Mouse (Mus musculus): Measurements from ENCODE around the gene Dlg1. TPM values are rescaled to one million over a fixed set of nuclear protein-coding genes. Genes with fewer than 3 reads are reported as not detected.
"Not testable (repeated sequence)": the region's sequence is repeated elsewhere in the genome, so short reads cannot be mapped to it uniquely, and the experiment has no call there.

Gene Dlg1
- total RNA-seq, 1 experiment from 2014 or later, result 96.5 TPM

DNA sequence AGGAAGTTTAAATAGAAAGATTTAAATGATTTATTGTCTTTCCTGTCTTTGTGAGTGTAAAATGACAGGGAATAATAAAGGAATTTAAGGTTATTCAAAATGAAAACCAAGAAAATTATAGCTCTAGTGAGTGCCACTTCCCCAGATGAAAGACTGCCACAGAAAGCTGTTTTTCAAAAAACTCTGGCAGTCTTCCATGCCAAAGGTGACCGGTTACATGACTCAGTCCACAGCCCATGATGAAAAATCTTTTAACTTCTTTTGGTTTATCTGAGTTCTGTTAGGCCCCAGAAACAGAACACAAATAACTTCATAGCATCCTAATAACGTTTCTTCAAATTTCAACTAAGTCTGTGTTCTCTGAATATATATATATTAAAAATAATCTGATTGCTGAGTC, 7.7 kb upstream of the Dlg1 start:
- DNase-seq, result peak; percentile 59

DNA sequence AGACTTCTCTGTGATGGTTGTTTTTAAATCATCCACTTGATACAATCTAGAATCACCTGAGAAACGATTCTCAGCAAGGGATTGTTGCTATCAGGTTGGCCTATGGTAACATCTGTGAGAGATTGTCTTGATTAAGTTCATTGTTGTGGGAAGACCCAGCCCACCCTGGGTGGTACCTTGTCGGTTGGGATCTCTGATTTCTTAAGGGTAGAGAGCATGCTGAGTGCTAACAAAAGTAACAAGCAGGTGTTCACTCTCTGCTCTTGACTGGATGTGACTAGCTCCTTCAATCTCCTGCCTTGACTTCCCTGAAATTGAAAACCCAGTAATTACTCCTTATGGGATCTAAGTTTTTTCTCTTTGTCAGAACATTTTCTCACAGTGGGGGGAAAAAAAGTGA, 5.7 kb upstream of the Dlg1 start:
- DNase-seq, result no peak

DNA sequence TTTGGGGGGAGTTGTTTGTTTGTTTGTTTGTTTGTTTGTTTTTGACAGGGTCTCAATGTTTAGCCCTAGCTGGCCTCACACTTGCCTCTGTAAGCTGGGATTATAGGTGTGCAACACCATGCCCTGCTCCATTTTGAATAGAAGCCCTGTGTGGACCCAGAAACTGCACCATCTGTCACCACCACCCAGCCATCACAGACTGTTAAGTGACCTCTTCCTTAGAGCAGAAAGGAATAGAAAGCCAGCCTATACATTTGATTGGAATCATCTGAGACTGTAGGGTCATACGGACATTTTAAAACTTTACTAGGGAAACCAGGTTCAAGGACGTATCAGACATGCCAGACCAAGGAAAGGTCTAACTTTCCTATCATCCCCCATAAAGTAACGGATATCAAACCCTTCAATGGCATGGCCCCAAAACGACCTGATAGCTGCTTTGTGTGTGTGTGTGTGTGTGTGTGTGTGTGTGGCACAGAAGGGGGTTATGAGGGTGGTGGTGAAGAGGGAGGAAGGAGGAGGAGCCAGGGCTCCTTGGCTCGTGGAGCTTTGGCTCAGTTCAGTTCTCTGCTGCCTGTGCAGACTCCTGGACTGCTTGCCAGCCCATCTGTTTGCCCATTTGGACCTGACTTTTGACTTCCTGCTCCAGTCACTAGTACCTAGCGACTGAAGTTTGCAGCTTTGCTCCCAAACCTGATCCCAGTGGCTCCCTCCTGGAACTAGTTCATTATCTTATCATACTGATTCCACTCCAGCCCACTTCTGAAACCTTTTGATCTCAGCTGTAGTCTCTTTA, 4.5 kb upstream of the Dlg1 start:
- DNase-seq, result no peak

DNA sequence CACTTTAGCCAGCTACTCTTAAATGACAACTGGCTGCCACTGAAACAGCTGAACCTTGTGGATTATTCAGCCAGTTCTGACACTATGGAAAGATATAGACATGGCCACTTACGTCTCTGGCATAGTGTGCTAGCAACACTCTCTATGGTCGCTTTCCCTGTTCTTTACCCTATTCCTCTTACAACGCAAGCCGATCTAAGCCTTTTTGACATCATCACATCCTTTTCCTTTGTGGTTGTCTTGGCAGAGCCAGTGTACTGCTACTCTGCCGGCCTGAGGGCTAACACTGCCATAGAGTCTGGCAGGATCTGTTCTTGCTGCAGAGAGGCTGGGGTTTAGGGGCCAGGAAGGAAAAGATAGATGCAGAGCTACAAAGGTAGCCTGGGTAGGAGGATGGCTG, 3.8 kb upstream of the Dlg1 start:
- no peak for DNase-seq

DNA sequence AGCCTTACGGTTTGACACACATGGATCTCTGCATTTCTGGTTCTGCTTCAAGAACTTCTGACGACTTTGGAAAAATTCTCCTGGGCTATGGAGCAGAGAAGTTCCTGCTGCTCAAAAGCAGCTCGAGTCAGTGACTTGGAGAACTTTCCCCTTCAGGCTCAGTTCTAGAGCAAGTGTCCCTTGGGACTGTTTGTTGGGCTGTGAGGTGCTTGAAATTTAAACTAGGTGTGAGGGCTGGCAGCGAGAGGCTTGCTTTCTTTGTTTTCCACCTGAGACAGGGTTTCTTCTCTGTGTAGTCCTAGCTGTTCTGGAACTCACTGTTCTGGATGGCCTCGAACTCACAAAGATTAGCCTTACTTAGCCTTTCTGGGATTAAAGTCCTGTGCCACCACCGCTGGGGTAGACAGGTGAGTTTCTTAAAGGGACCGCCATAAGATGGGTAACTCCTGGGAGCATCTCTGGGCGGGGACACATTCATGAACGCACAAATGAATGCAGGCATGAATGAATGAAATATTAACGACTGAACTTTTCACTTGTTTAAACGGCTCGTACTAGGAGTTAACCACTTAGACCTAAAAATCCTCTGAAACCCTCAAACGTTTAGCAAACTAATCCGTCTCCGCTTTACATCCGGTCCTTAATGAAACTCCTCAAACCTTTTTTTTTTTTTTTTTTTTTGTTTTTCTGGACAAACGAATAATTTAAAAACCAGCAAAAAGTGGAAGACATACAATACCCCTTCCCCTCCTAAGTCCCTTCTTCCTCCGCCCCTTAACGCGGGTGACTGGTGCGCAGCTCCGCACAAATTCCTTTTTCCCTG, 476 bp upstream of the Dlg1 start:
- no peak for DNase-seq

DNA sequence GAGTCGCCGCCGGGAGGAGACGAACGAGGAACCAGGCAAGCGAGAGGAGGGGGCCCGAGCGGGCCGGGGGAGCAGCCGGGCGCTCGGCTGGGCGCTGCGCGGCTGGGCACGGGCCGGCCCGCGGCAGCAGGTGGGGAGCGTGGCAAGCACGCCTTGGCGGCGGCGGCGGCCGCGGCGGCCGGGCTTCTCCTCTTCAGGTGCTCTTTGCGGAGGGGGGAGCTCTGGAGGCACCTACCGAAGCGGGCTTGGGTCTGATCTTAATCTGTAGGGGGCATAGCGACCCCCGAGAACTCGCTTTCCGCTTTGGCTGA, 999 bp downstream of the Dlg1 start:
- DNase-seq, result no peak

DNA sequence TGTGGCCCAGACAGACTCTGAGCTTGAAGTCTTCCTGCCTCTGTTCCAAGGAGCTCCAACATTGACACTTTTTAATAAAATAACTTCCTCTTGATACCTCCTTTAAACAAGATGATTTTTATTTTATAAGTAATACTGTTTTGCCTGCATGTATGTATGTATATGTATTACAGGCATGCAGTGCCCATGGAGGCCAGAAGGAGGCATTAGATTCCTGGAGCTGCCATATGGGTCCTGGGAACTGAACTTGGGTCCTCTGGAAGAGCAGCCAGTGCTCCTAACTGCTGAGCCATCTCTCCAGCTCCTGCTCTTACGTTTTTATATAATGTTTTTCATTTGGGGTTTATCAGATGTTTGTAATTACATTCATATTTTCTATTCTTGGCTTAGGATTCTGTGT, 9.0 kb downstream of the Dlg1 start:
- no peak for DNase-seq

DNA sequence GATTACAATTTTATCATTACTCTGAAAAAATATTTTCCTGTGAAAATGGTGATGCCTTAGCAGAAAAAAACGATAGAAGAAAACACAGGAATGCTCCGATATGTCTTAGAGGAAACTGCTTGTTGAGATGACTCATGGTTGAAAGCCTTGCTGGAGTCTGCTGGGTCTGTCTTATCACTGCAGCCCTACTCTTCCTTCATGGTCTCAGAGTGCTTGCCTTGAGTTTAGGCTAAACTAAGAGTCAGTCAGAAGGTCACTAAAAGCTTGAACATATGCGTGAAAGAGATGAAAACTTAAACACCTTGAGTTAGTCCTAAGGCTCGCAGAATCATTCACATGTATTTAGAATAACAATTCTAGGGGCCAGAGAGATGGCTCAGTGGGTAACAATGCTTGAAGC, 14.2 kb downstream of the Dlg1 start:
- no peak for DNase-seq

DNA sequence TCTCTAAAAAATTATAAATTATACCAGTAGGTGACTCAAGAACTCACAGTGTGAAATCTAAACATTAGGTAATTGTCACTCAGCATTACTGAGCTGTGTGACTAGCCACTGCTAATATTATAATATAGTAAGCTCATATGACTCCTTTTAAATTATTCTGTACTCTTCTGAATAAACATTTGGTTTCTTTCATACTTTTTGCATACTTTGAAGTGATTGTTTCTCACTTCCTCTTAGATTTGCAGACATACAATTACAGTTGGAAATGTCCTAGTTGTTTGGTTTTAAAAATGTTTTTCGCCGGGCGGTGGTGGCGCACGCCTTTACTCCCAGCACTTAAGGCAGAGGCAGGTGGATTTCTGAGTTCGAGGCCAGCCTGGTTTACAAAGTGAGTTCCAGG, 19.0 kb downstream of the Dlg1 start:
- no peak for DNase-seq

DNA sequence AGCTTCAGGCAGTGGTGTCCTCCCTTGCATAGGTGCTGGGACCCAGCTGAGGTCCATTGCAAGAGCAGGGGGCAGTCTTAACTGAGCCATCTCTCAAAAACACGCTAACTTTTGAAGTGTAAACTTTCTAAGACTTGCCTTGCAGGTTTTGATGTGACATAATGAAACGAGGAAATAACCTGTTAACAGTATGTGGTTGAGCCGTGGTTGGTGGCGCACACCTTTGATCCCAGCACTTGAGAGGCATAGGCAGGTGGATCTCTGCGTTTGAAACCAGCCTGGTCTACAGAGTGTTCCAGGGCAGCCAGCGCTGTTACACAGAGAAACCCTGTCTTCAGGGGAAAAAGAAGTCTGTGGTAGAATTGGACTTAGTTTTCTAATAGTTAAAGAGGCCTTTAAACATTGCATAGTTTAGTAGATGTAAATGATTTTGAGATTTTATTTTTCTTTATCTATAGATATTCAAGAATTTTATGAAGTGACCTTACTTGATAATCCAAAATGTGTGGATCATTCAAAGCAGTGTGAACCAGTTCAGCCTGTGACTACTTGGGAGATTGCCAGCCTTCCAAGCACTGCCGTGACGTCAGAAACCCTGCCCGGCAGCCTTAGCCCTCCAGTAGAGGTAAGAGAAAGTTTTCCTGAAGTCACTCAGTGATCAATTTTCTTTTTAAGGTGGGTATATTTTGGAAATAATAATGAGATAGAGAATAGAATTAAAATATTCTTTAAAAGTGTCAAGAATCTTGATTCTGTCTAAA, 20.6 kb downstream of the Dlg1 start:
- DNase-seq, result peak; percentile 44

DNA sequence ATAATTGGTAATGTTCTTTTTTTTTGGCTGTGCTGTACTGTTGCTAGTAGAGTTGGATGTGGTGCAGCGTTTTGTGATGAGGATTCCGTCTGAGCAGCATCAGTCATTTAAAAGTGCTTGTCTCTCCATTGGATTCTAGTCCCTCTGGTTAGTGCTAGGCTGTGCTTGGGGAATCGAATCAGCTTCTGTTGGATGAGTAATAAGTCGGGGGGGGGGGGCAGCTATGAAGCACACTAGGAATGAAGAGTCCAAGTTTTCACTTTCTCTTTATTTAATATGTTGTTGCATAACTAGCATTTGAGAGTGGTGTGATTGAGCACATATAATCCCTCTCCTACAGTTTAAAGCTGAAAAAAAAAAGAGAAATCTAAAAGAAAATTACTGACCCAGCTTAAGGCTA, 21.5 kb downstream of the Dlg1 start:
- DNase-seq, result no peak

DNA sequence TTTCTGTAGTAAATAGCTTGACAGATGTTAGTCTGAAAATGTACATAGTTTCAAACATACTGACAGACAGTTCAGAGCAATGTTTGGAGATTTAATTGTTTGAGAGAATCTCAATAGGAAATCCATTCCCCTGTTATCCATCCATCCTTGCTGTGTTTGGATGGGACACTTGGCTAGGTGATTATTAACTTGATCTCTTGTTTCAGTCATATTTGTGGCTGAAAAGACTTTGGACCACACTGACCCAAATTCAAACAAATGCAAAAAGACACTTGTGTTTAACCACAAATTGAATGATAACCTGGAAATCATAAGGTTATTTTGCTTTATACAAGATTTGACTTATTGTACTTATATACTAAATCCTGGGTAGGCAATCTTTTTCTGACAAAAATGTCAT, 24.5 kb downstream of the Dlg1 start:
- no peak for DNase-seq

DNA sequence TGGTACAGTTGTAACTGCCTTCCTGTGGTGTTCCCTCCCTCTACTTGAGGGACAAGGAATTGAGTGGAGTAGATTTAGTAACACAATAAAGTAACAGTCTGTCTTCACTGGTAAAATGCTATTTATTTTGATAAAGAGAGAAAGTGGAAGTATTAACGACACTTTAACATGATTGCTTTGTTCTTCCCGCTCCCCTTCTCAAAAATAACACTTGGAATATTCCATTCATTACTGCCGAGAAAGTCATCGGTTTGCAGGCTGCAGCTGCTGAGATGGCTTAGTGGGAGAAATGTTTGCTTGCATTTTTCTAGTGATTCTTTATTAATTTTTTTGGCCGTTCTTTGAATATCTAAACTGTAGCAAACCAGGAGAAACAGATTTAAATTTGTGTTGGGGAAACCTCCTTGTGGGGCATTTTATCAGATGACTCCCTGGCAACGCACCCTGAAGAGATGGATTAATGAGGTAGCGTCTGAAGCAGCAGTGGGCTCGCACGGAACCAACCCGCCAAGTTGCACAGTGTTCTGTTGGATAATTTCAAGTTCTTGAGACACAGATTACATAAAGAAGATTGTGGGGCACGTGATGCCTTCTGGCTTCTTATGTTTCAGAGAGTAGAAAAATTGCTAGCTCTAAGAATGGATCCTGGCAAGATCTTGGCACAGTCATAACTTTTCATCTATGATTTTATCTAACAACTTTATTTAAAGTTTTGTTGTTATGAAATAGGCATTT, 32.2 kb downstream of the Dlg1 start:
- no peak for DNase-seq

DNA sequence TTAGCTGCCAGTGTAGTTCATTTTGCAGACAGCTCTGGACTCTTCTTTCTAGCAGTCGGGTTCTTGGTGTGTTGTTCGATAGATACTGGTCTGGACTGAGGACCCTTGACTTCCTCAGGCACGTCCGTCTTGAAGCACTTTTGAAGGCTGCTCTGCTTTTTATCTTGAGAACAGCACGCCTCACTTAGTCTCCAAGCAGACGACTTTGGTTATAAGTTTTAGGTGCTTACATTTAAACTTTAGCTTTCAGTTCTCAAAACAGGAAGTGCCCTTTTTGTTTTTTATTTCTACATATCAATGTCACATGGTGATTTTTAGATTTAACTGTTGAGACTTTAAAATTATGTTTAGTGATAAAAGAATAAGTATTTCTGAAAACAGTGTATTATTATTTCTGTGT, 33.1 kb downstream of the Dlg1 start:
- DNase-seq, result no peak

DNA sequence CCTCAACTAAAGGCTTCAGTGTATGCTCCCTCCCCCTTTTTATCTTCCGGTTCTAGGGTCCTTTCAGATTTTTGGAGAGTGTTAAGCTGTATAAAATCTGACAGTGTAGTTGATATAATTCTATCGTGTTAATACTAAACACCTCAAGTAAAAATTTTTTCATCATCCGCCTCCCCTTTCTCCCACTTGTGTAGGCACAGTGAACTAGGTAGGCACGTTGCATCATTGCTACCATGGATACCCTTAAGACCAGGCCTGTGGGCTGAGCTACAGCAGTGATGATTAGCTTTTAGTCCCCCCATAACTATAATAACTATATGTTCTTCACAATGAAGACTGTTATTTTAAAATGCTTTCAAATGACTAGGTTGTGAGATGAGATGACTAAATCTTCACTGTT, 34.1 kb downstream of the Dlg1 start:
- DNase-seq, result no peak

DNA sequence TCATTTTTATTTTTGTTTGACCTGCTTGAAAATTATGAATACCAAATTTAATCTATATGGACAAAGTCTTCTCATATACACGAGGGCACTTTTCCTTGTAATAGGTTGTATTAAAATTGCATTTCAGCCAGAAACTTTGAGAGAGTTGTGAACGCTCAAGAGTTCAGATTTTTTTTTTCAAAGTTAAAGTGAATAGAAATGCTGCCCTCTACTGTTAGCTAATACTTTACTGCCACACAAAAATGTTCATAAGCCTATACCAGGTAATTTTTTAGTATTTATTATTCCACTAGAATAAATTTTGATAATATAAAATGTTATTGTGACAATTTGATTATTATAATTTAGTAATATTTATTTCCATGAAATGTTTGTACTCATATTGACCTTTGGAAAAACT, 42.0 kb downstream of the Dlg1 start:
- no peak for DNase-seq

DNA sequence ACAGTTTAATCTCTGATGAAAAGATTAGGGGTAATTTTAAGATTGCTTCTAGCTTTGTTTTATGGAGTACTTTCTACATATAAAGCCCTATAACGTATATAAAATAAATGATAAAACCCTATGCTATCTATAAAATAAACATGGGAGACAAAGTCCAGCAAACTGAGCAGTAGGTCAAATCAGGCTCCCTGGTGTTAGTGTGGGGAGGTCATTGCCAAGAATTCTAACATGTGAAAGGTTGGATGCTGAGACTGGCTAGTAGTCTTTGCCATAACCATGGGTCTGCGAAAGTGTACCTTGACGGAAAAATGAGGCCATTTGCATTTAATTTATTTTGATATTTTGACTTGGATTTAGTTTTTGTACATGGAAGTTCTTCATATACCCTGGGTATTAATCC, 42.7 kb downstream of the Dlg1 start:
- no peak for DNase-seq

DNA sequence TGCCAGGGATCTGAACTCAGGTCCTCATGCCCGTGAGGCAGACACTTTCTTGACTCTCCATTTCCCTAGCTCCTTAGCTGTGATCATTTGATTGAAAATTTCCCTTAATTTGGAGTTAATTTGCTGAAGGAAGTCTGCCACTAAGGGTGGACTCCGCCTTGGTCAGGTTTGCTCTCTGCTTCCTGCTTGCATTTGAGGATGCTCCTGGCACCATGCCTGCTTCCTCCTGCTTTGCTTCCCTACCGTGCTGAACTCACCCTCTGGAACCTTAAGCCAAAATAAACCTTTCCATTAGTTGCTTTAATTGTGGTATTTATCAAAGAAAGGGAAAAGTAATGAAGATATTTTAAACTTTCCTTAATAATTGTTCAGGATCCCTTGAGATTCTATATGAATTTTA, 44.1 kb downstream of the Dlg1 start:
- no peak for DNase-seq

DNA sequence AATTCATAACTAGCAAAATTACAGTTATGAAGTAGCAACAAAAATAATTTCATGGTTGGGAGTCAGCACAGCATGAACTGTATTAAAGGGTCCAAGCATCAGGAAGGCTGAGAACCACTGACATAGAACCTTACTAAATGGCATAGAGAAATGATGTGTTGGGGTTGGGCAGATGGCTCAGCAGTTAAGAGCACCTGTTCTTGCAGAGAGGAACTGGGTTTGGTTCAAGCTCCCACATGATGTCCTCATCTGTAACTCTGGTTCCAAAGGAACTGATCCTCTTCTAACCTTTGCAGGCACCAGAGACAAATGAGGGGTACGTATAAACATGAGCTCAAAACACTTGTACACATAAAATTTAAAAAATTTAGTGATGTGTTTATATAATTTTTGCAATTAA, 59.7 kb downstream of the Dlg1 start:
- no peak for DNase-seq

DNA sequence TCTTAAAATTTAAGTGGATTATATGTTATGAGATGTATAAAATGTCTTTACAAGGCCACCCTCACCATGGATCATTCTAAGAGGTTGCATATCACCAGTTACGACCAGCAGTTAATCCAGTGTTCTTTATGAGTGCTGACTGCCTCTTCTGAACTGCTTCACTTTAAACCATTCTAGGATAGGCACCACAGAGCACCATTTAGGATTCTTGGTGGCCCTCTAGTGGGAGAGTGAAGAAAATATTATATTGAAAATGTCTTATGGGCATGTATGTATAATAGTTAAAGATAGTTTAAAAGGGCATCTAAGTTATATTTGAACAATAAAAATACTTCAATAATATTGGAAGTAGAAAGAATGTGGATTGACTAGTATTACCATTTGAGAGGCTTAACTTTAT, 60.9 kb downstream of the Dlg1 start:
- DNase-seq, result no peak

DNA sequence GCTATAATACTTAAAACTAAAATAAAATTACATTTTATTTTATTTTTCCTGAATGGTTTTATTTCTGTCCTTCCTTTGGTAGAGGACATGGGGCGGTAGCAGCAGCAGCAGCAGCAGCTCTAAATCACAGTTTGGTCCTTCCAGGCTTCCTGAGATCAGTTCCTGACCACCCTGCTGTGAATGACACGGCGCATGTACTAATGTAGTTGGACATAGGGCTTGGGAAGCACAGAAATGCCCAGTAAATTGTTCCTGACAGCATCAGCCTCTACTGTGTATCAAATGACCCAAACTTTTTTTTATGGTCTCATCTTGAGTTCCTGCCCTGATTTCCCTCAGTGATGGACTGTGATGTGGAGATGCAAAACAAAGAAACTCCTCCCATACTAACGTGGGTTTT, 61.6 kb downstream of the Dlg1 start:
- DNase-seq, result no peak

DNA sequence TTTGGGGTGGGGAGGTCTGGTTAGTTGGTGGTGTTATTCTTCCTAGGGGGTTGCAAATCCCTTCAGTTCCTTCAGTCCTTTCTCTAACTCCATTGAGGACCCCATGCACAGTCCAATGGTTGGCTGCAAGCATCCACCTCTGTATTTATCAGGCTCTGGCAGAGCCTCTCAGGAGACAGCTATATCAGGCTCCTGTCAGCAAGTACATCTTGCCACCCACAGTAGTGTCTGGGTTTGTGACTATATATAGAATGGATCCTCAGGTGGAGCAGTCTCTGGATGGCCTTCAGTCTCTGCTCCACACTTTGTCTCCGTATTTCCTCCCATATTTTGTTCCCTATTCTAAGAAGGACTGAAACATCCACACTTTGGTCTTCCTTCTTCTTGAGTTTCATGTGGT, 67.7 kb downstream of the Dlg1 start:
- DNase-seq, result not testable (repeated sequence)

DNA sequence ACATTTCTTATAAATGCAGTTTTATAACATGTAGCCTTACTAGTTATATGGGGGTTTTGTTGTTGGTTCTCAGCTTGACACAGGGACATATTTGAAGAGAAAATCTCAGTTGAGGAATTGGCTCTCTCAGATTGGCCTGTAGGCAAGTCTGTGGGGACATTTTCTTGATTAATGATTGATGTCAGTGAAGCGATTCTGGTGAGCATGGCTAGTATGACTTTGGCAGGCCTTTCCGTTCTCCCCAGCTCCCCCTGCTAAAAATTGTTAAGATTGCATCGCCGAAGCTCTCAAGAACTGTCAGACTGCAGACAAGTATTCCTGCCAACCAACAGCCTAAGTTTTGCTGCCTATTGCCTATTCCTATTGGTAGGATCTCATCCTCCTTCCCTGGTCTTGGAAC, 73.8 kb downstream of the Dlg1 start:
- DNase-seq, result peak; percentile 12

Measured in adrenal gland, postnatal 14 days (tissue).